ENCODE assay signal across 15 mouse cellular contexts in the genomic region with DNA sequence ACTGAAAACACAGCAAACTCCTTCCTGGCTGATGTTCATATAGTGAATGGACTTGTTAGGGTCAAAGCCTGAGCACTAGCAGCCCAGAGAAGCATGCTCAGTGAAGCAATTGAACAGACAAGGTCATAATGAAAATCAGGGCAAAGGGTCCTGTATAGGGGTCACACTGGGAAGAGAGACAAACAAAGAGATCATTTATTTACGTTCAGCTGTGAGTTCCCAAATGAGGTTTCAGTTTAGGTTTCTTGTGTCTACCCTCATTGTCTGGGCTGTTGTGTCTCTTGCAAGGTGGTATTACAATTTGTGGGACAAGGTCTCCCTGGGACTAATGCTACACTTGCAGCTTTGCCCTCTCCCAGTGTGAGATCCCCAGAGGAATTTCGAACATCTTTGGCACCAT.
DNase-seq lines count a peak whose midpoint lies in the region; ATAC-seq and TF ChIP-seq lines count a peak whose summit lies in the region.
"Had no signal": no experiment of that assay in that cellular context is flagged by ENCODE, and none has a peak within 500 bp of the region (broad histone marks: within the 10 kb centered on the region; RNA-seq: fewer than 3 reads in every experiment).

No protein-coding gene starts in this region.

- 62% methylated on average over 2 of the region's 2 CpGs for WGBS in liver, postnatal 0 days (ENCODE audit: insufficient replicate concordance)
- 60% methylated on average over 2 of the region's 2 CpGs for WGBS in liver, embryonic 12.5 days (ENCODE audit: insufficient replicate concordance)
- WGBS in intestine, embryonic 16.5 days = 40% methylated on average over 2 of the region's 2 CpGs
- WGBS in stomach, embryonic 15.5 days = 39% methylated on average over 2 of the region's 2 CpGs

- no peak overlapping the region for H3K4me2 ChIP-seq in liver, postnatal 0 days (ENCODE audit: low read depth, low read length)
- H3K4me2 ChIP-seq in liver, embryonic 12.5 days = no peak overlapping the region
- no peak overlapping the region for H3K4me2 ChIP-seq in intestine, embryonic 16.5 days (ENCODE audit: low read depth, low read length)
- no peak overlapping the region for H3K4me2 ChIP-seq in stomach, embryonic 15.5 days
- H3K4me2 ChIP-seq: heart, embryonic 15.5 days; limb, embryonic 13.5 days; liver, embryonic 15.5 days had no signal

- peak; percentile 35; the same call in 1 of the 2 replicates for ATAC-seq in liver, postnatal 0 days
- no peak for ATAC-seq in liver, embryonic 12.5 days
- ATAC-seq in intestine, embryonic 16.5 days = peak; percentile 23; the same call in 1 of the 2 replicates
- ATAC-seq in stomach, embryonic 15.5 days (ENCODE audit: insufficient read depth, low FRiP score, low read depth) = no peak

- H3K4me1 ChIP-seq in liver, postnatal 0 days (ENCODE audit: insufficient read depth) = no peaks in the 10 kb centered on the region; the same call in 1 of the 2 replicates
- no peaks in the 10 kb centered on the region for H3K4me1 ChIP-seq in liver, embryonic 12.5 days
- H3K4me1 ChIP-seq in intestine, embryonic 16.5 days (ENCODE audit: control insufficient read depth, insufficient read depth, low read length) = peaks cover 10% of the 10 kb centered on the region
- H3K4me1 ChIP-seq in stomach, embryonic 15.5 days = peaks cover 13% of the 10 kb centered on the region; the same call in 1 of the 2 replicates
- H3K4me1 ChIP-seq: liver, embryonic 15.5 days had no signal

- no peak overlapping the region for H3K27ac ChIP-seq in liver, postnatal 0 days (ENCODE audit: low read depth)
- no peak overlapping the region for H3K27ac ChIP-seq in liver, embryonic 12.5 days
- H3K27ac ChIP-seq in intestine, embryonic 16.5 days (ENCODE audit: low read length) = peak overlapping the region; percentile 28; the same call in 1 of the 2 replicates
- H3K27ac ChIP-seq in stomach, embryonic 15.5 days = peak overlapping the region; percentile 41; the same call in 1 of the 2 replicates
- H3K27ac ChIP-seq: heart, embryonic 15.5 days; liver, embryonic 15.5 days had no signal

- TF ChIP-seq CTCF in liver, postnatal 0 days (IDR thresholded peaks at IDR 0.05; ENCODE audit: low read depth) = no peak

- H3K9me3 ChIP-seq in liver, postnatal 0 days (ENCODE audit: low read length) = no peaks in the 10 kb centered on the region
- H3K9me3 ChIP-seq in liver, embryonic 12.5 days (replicated peaks) = peaks cover 9% of the 10 kb centered on the region
- no peaks in the 10 kb centered on the region for H3K9me3 ChIP-seq in intestine, embryonic 16.5 days (ENCODE audit: control insufficient read depth, low read length)
- no peaks in the 10 kb centered on the region for H3K9me3 ChIP-seq in stomach, embryonic 15.5 days
- H3K9me3 ChIP-seq: heart, embryonic 15.5 days; limb, embryonic 13.5 days; liver, embryonic 15.5 days had no signal

- H3K4me3 ChIP-seq in liver, postnatal 0 days (ENCODE audit: low read depth, low read length) = no peak overlapping the region
- no peak overlapping the region for H3K4me3 ChIP-seq in liver, embryonic 12.5 days
- H3K4me3 ChIP-seq in intestine, embryonic 16.5 days (ENCODE audit: low read length) = no peak overlapping the region
- no peak overlapping the region for H3K4me3 ChIP-seq in stomach, embryonic 15.5 days (replicated peaks)
- H3K4me3 ChIP-seq: heart, embryonic 15.5 days; limb, embryonic 13.5 days; liver, embryonic 15.5 days had no signal

- H3K36me3 ChIP-seq in liver, postnatal 0 days (replicated peaks; ENCODE audit: insufficient read depth, low read length) = no peaks in the 10 kb centered on the region
- H3K36me3 ChIP-seq in liver, embryonic 12.5 days = no peaks in the 10 kb centered on the region
- no peaks in the 10 kb centered on the region for H3K36me3 ChIP-seq in intestine, embryonic 16.5 days (ENCODE audit: control insufficient read depth, insufficient read depth, low read length)
- no peaks in the 10 kb centered on the region for H3K36me3 ChIP-seq in stomach, embryonic 15.5 days
- H3K36me3 ChIP-seq: heart, embryonic 15.5 days; limb, embryonic 13.5 days; liver, embryonic 15.5 days had no signal

- DNase-seq in liver, postnatal 0 days = no peak
- DNase-seq in embryo, embryonic 11 days = peak; percentile 18
- DNase-seq in kidney, postnatal 4 days = no peak
- no peak for DNase-seq in spleen, adult 12 weeks (ENCODE audit: low spot score)
- DNase-seq: adrenal gland, adult 8-10 months; cerebellum, adult 8-10 months; gastrocnemius, postnatal 10 days; kidney, postnatal 36 days; lung, postnatal 36 days had no signal

- H3K27me3 ChIP-seq in liver, postnatal 0 days (ENCODE audit: insufficient read depth, low read length) = no peaks in the 10 kb centered on the region
- H3K27me3 ChIP-seq in liver, embryonic 12.5 days (replicated peaks) = no peaks in the 10 kb centered on the region
- H3K27me3 ChIP-seq in intestine, embryonic 16.5 days (replicated peaks; ENCODE audit: control insufficient read depth, insufficient read depth, low read length) = no peaks in the 10 kb centered on the region
- H3K27me3 ChIP-seq in stomach, embryonic 15.5 days (replicated peaks) = no peaks in the 10 kb centered on the region
- H3K27me3 ChIP-seq: heart, embryonic 15.5 days; liver, embryonic 15.5 days had no signal

- H3K9ac ChIP-seq in liver, postnatal 0 days (replicated peaks) = no peak overlapping the region
- H3K9ac ChIP-seq in liver, embryonic 12.5 days = no peak overlapping the region
- no peak overlapping the region for H3K9ac ChIP-seq in intestine, embryonic 16.5 days (ENCODE audit: low read depth, low read length)
- no peak overlapping the region for H3K9ac ChIP-seq in stomach, embryonic 15.5 days
- H3K9ac ChIP-seq: heart, embryonic 15.5 days; limb, embryonic 13.5 days; liver, embryonic 15.5 days had no signal

- no peak for TF ChIP-seq EP300 in liver, postnatal 0 days (IDR thresholded peaks at IDR 0.05; ENCODE audit: low read depth)

Comparison
In these comparisons a context has a peak if more than half of its experiments do, and no peak if none do; other contexts are left out.
1. ATAC-seq: peak in liver, postnatal 0 days (single experiment) and intestine, embryonic 16.5 days (single experiment); none in liver, embryonic 12.5 days (single experiment) and stomach, embryonic 15.5 days (single experiment).
2. H3K27ac ChIP-seq: peak in intestine, embryonic 16.5 days (single experiment) and stomach, embryonic 15.5 days (single experiment); none in liver, postnatal 0 days (single experiment) and liver, embryonic 12.5 days (single experiment).